Mouse (Mus musculus) CH12.LX (cell line): Measurements from ENCODE around the gene Ubn2.

Source experiments
- MAX ChIP-seq: IDR thresholded peaks from 2 replicates; pipeline ENCODE4 v1.6.1; 2011; ENCODE audit warnings: low read length, improper control_type of control experiment
- POLR2A ChIP-seq: IDR thresholded peaks from 2 replicates; pipeline ENCODE4 v1.6.1; 2011; ENCODE audit warnings: low read depth, mild to moderate bottlenecking, improper control_type of control experiment, low read length
- POLR2AphosphoS2 ChIP-seq: IDR thresholded peaks from 2 replicates; pipeline ENCODE4 v1.6.1; 2011; ENCODE audit warnings: low read depth, low read length, improper control_type of control experiment
- RCOR1 ChIP-seq: conservative IDR thresholded peaks from 2 replicates; pipeline ENCODE4 v1.6.1; 2012; ENCODE audit warnings: low read depth, mild to moderate bottlenecking, inconsistent platforms, low read length, improper control_type of control experiment
- SIN3A ChIP-seq: IDR thresholded peaks from 2 replicates; pipeline ENCODE4 v1.6.1; 2012; ENCODE audit warnings: low read length, improper control_type of control experiment, inconsistent platforms
- ZKSCAN1 ChIP-seq: IDR thresholded peaks from 2 replicates; pipeline ENCODE4 v1.6.1; 2012; ENCODE audit warnings: low read depth, inconsistent platforms, low read length, improper control_type of control experiment, borderline replicate concordance

DNA sequence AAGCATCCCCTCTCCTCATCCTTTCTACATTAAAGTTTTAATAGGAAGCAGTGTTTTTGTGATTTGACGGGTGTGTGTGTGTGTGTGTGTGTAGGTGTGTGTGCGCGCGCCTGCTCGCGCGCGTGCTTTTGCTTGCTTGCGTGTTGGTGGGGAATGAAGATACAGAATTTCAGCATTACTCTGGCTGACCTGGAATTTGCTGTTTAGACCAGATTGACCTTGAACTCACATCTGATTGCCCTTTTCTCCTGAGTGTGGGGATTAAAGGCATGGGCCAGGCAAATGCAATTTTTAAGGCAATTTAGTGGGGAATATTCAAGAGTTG lies 101.6 kb downstream of the Ubn2 start:
- no peak for TF ChIP-seq POLR2A
- no peak for TF ChIP-seq ZKSCAN1
- TF ChIP-seq POLR2AphosphoS2, result no peak
- no peak for TF ChIP-seq RCOR1
- TF ChIP-seq SIN3A, result no peak
- 0 out of 2 replicates have a peak, but pooled peaks have one; percentile 4 for TF ChIP-seq MAX
